ENCODE assay signal across 8 mouse cellular contexts in the genomic region with DNA sequence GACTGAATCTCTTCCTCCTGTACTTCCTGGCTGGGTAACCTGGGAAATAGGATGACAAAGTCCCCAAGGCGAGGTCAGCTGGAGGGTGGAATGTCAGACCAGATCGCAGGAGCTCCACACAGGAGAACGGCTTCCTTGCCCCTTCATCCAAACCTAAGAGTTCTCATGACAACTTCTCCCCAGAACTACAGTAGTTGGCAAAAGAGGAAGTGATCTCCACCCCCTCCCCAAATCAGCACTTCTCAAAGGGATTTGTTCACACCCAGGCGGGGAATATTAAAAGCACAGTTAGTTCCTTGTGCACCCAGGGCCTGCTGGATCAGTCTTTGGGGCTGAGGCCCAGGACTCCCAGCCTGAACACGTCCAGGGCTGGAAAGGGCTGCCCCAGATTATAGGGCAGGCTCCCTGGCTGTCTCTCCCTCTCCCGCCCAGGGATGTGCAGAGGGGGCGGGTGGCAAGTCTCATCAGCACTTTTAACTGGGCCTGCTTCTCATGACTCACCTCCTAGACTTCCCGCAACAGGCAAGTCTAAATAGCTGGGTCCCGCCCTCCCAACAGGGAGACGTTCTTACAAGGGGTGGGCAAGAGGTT. TPM values are rescaled to one million over a fixed set of nuclear protein-coding genes. Genes with fewer than 3 reads are reported as not detected.
A peak's percentile ranks its signal among the peaks of the same experiment; 100 is the strongest.
DNase-seq lines count a peak whose midpoint lies in the region; ATAC-seq and TF ChIP-seq lines count a peak whose summit lies in the region.

No protein-coding gene starts in this region.

- H3K27me3 ChIP-seq in Patski, result no peaks in the 10 kb centered on the region
- H3K27me3 ChIP-seq in intestine, embryonic 14.5 days (replicated peaks; ENCODE audit: control insufficient read depth, insufficient read depth, low read length), result no peaks in the 10 kb centered on the region
- peaks cover 55% of the 10 kb centered on the region for H3K27me3 ChIP-seq in liver, embryonic 15.5 days
- H3K27me3 ChIP-seq in forebrain, embryonic 16.5 days (replicated peaks; ENCODE audit: control insufficient read depth, insufficient read depth, low read length), result peaks cover 18% of the 10 kb centered on the region

- H3K4me1 ChIP-seq in intestine, embryonic 14.5 days (replicated peaks; ENCODE audit: control insufficient read depth, insufficient read depth, low read length), result peaks cover 18% of the 10 kb centered on the region
- peaks cover 33% of the 10 kb centered on the region for H3K4me1 ChIP-seq in liver, embryonic 15.5 days (replicated peaks)
- peaks cover 30% of the 10 kb centered on the region for H3K4me1 ChIP-seq in forebrain, embryonic 16.5 days (replicated peaks; ENCODE audit: control insufficient read depth, insufficient read depth, low read length)

- POLR2A ChIA-PET in Patski (lab: Charles Lee), result interaction anchor here (0.9 to 4.9 kb wide), 7 partner anchors 58 to 125 kb away, joined by 3 to 42 read pairs (median 4); no protein-coding TSS in a partner anchor

- no peak overlapping the region for H3K9ac ChIP-seq in intestine, embryonic 14.5 days (ENCODE audit: low read length)
- H3K9ac ChIP-seq in liver, embryonic 15.5 days, result no peak overlapping the region
- no peak overlapping the region for H3K9ac ChIP-seq in forebrain, embryonic 16.5 days (replicated peaks; ENCODE audit: low read depth, low read length)

- peak; percentile 65 for ATAC-seq in Patski
- peak; percentile 6; the same call in 1 of the 2 replicates for ATAC-seq in intestine, embryonic 14.5 days (replicated peaks; ENCODE audit: low FRiP score, low TSS enrichment, low read depth)
- no peak for ATAC-seq in liver, embryonic 15.5 days (ENCODE audit: insufficient read depth)
- ATAC-seq in forebrain, embryonic 16.5 days, result no peak

- DNase-seq in gastrocnemius, adult 18-20 months (ENCODE audit: low spot score), result peak; percentile 69
- no peak for DNase-seq in gastrocnemius, postnatal 10 days
- no peak for DNase-seq in Patski (ENCODE audit: low read depth, low spot score)
- DNase-seq in fat pad, adult 2 months (ENCODE audit: extremely low read depth, low read depth, low spot score), result peak; percentile 73
- peak; percentile 68 for DNase-seq in intestine, embryonic 14.5 days (ENCODE audit: low spot score)
- DNase-seq in skeletal muscle tissue, adult 2 months (ENCODE audit: low read depth, low spot score), result peak; percentile 68

- WGBS in intestine, embryonic 14.5 days, result 48% methylated on average over 10 of the region's 10 CpGs
- 34% methylated on average over 10 of the region's 10 CpGs for WGBS in liver, embryonic 15.5 days (ENCODE audit: insufficient replicate concordance)
- 54% methylated on average over 10 of the region's 10 CpGs for WGBS in forebrain, embryonic 16.5 days

- no peaks in the 10 kb centered on the region for H3K36me3 ChIP-seq in intestine, embryonic 14.5 days (ENCODE audit: control insufficient read depth, insufficient read depth, low read length)
- no peaks in the 10 kb centered on the region for H3K36me3 ChIP-seq in liver, embryonic 15.5 days (replicated peaks)
- H3K36me3 ChIP-seq in forebrain, embryonic 16.5 days (ENCODE audit: control insufficient read depth, insufficient read depth), result no peaks in the 10 kb centered on the region

- CTCF ChIA-PET in Patski (lab: Charles Lee), result interaction anchor here (1.0 to 3.3 kb wide), 10 partner anchors 8 to 323 kb away, joined by 3 to 30 read pairs (median 4); no protein-coding TSS in a partner anchor

- H3K4me3 ChIP-seq in intestine, embryonic 14.5 days (ENCODE audit: low read depth, low read length), result no peak overlapping the region
- H3K4me3 ChIP-seq in liver, embryonic 15.5 days (replicated peaks), result no peak overlapping the region; the same call in 1 of the 2 replicates
- no peak overlapping the region for H3K4me3 ChIP-seq in forebrain, embryonic 16.5 days (replicated peaks; ENCODE audit: low read length)

- in situ Hi-C loops in Patski (cut with MboI; ENCODE audit: low pct_unique_long_range_greater_than_20kb), result loop anchor here (5.0 kb wide), 2 partner anchors 111 to 236 kb away; no protein-coding TSS in a partner anchor

- peak overlapping the region; percentile 77 for H3K4me2 ChIP-seq in intestine, embryonic 14.5 days (ENCODE audit: low read length)
- H3K4me2 ChIP-seq in liver, embryonic 15.5 days, result peak overlapping the region; percentile 79; the same call in 1 of the 2 replicates
- no peak overlapping the region for H3K4me2 ChIP-seq in forebrain, embryonic 16.5 days (ENCODE audit: low read length)

- H3K27ac ChIP-seq in intestine, embryonic 14.5 days (ENCODE audit: low read depth), result peak overlapping the region; percentile 87
- peak overlapping the region; percentile 73; the same call in 1 of the 2 replicates for H3K27ac ChIP-seq in liver, embryonic 15.5 days (replicated peaks)
- H3K27ac ChIP-seq in forebrain, embryonic 16.5 days (ENCODE audit: low read length), result no peak overlapping the region

- H3K9me3 ChIP-seq in intestine, embryonic 14.5 days (ENCODE audit: control insufficient read depth, low read length), result no peaks in the 10 kb centered on the region
- H3K9me3 ChIP-seq in liver, embryonic 15.5 days (replicated peaks), result no peaks in the 10 kb centered on the region
- H3K9me3 ChIP-seq in forebrain, embryonic 16.5 days (ENCODE audit: control insufficient read depth, low read length), result no peaks in the 10 kb centered on the region

- TF ChIP-seq CTCF in Patski (IDR thresholded peaks at IDR 0.05), result no peak

RNA-seq across cellular contexts. Expression of a gene that starts 1.4 kb away (rescaled TPM):
- total RNA-seq in gastrocnemius, adult 18-20 months (2021), result 10 to 100 TPM; 41.1 to 43.1 TPM
- total RNA-seq in gastrocnemius, postnatal 10 days (2021), result 10 to 100 TPM; 39.3 to 39.8 TPM
- polyA plus RNA-seq in Patski (2021), result 281 TPM
- polyA plus RNA-seq in intestine, embryonic 14.5 days (2014; fragmentation: Nextera tagmentation; extraction: Ambion mirVana), result 119 and 123 TPM in 2 replicates
- polyA plus RNA-seq in liver, embryonic 15.5 days (2015; fragmentation: Nextera tagmentation; extraction: Ambion mirVana), result 27.6 and 33.3 TPM in 2 replicates
- polyA plus RNA-seq in forebrain, embryonic 16.5 days (2015; fragmentation: Nextera tagmentation; extraction: Ambion mirVana), result 16.3 and 28.1 TPM in 2 replicates

Comparison
In these comparisons a context has a peak if more than half of its experiments do, and no peak if none do; other contexts are left out.
1. DNase-seq: peak in gastrocnemius, adult 18-20 months (single experiment), fat pad, adult 2 months (single experiment), intestine, embryonic 14.5 days (single experiment) and skeletal muscle tissue, adult 2 months (single experiment); none in gastrocnemius, postnatal 10 days (single experiment) and Patski (single experiment).
2. ATAC-seq: peak in Patski (single experiment) and intestine, embryonic 14.5 days (single experiment); none in liver, embryonic 15.5 days (single experiment) and forebrain, embryonic 16.5 days (single experiment).